Comparison of ENCODE assay signal across 18 mouse cellular contexts in genomic region chr5:69284359-69284758, GRCm38 (mm10). TPM values are rescaled to one million over a fixed set of nuclear protein-coding genes. Genes with fewer than 3 reads are reported as not detected.
DNase-seq lines count a peak whose midpoint lies in the region.
"Had no signal": no experiment of that assay in that cellular context is flagged by ENCODE, and none has a peak within 500 bp of the region (broad histone marks: within the 10 kb centered on the region; RNA-seq: fewer than 3 reads in every experiment).

No protein-coding gene starts in this region.

- intact Hi-C loops in left cerebral cortex, postnatal 25 days (cut with DNase I): no loop called here

- peak; percentile 15 to 32 for DNase-seq in frontal cortex, postnatal 36 days (ENCODE audit: low spot score in 2 of 2)
- no peak for DNase-seq in frontal cortex, postnatal 10 days (ENCODE audit: low spot score in 2 of 2)
- peak; percentile 16 to 70 for DNase-seq in left cerebral cortex, postnatal 25 days (ENCODE audit: low spot score in 2 of 2)
- no peak for DNase-seq in left cerebral cortex, adult 8-10 months (ENCODE audit: low spot score in 2 of 2)
- DNase-seq in brain, adult 2 months (ENCODE audit: low read depth, low spot score): peak; percentile 52
- DNase-seq in right cerebral cortex, postnatal 36 days (ENCODE audit: low spot score in 2 of 2): peak; percentile 2 to 7
- DNase-seq in T-cell, adult 2 months (ENCODE audit: low spot score): no peak
- DNase-seq: adrenal gland, adult 2 months; adrenal gland, postnatal 25 days; cerebellum, adult 2 months; cerebellum, postnatal 14 days; embryo, embryonic 11 days; gastrocnemius, postnatal 10 days; heart, adult 18-20 months; heart, postnatal 14 days had no signal

RNA-seq across cellular contexts. Expression of gene Kctd8, which starts 57.1 kb away (rescaled TPM):
- 10 to 100 TPM in 1 of 2 experiments, 1 to 10 TPM in 1; 7.6 to 10.5 TPM for total RNA-seq in left cerebral cortex, postnatal 25 days (2021)
- total RNA-seq in left cerebral cortex, adult 8-10 months (2022): 10 to 100 TPM in 3 of 4 experiments, 1 to 10 TPM in 1; 9.9 to 11.4 (median 11.1) TPM
- total RNA-seq: CH12.LX; common myeloid progenitor, adult 5-6 weeks; hematopoietic stem cell, adult 5-6 weeks had no signal

Comparison
In these comparisons a context has a peak if more than half of its experiments do, and no peak if none do; other contexts are left out.
1. DNase-seq: peak in frontal cortex, postnatal 36 days (2 of 2), left cerebral cortex, postnatal 25 days (2 of 2), brain, adult 2 months (single experiment) and right cerebral cortex, postnatal 36 days (2 of 2); none in frontal cortex, postnatal 10 days (0 of 2), left cerebral cortex, adult 8-10 months (0 of 2) and T-cell, adult 2 months (single experiment).